Mouse (Mus musculus) stomach, embryonic 15.5 days (tissue): ENCODE measurements at regions not wholly inside any gene's neighbourhood (a gene's known extent, or its start where the extent isn't known, plus 50 kb on each side); places are given as distances from the start of the nearest gene placed in this dataset.
"Not testable (repeated sequence)": the region's sequence is repeated elsewhere in the genome, so short reads cannot be mapped to it uniquely, and the experiment has no call there.

Source experiments
- ATAC-seq: fragments of 200-750 bp; cut with Nextera tagmentation; 2 replicates; pipeline ENCODE4 v1.8.0; 2017; ENCODE audit warnings: low read depth, moderate number of reproducible peaks, moderate TSS enrichment; ENCODE audit not compliant: insufficient read depth, low FRiP score
- H3K27ac ChIP-seq: fragments of 300-500 bp; sonication (generic); 2 replicates; pipeline ENCODE4 v1.5.1; 2015; ENCODE audit warnings: mild to moderate bottlenecking, inconsistent platforms
- H3K27me3 ChIP-seq: fragments of 300-500 bp; sonication (generic); replicated peaks from 2 replicates; pipeline ENCODE4 v1.6.1; 2015; ENCODE audit warnings: inconsistent platforms
- H3K36me3 ChIP-seq: fragments of 300-500 bp; sonication (generic); 2 replicates; pipeline ENCODE4 v1.6.1; 2015; ENCODE audit warnings: inconsistent platforms
- H3K4me1 ChIP-seq: fragments of 300-500 bp; sonication (generic); 2 replicates; pipeline ENCODE4 v1.6.1; 2015; ENCODE audit warnings: inconsistent platforms
- H3K4me2 ChIP-seq: fragments of 300-500 bp; sonication (generic); 2 replicates; pipeline ENCODE4 v1.6.1; 2015; ENCODE audit warnings: mild to moderate bottlenecking, inconsistent platforms
- H3K4me3 ChIP-seq: fragments of 300-500 bp; sonication (generic); replicated peaks from 2 replicates; pipeline ENCODE4 v1.5.1; 2015; ENCODE audit warnings: inconsistent platforms
- H3K9ac ChIP-seq: fragments of 300-500 bp; sonication (generic); 2 replicates; pipeline ENCODE4 v1.6.1; 2015; ENCODE audit warnings: inconsistent platforms
- H3K9me3 ChIP-seq: fragments of 300-500 bp; sonication (generic); 2 replicates; pipeline ENCODE4 v1.6.1; 2016; ENCODE audit warnings: inconsistent platforms
- WGBS: fragments of 180-500 bp; shearing (Covaris S2); methylation state at CpG from one replicate; pipeline ENCODE4 v1.1.7; 2015; 5-methylcytosine and 5-hydroxymethylcytosine counted together

GRCm38 (mm10) chr12:29050516-29051251 lies 299.1 kb downstream of the Eipr1 start:
- no peaks in the 10 kb centered on the region for H3K9me3 ChIP-seq

GRCm38 (mm10) chr12:29054367-29054766 lies 302.8 kb downstream of the Eipr1 start:
- no peak overlapping the region for H3K9ac ChIP-seq
- no peaks in the 10 kb centered on the region for H3K9me3 ChIP-seq
- WGBS, result 32% methylated on average over 7 of the region's 7 CpGs
- H3K27ac ChIP-seq, result no peak overlapping the region
- ATAC-seq, result no peak
- H3K36me3 ChIP-seq, result no peaks in the 10 kb centered on the region
- H3K4me2 ChIP-seq, result no peak overlapping the region
- H3K27me3 ChIP-seq, result no peaks in the 10 kb centered on the region
- 0 out of 2 replicates have a peak, but pooled peaks cover under 1% of the 10 kb centered on the region for H3K4me1 ChIP-seq
- no peak overlapping the region for H3K4me3 ChIP-seq

More at GRCm38 (mm10) chr12:29050516-29051251, 299.1 kb downstream of the Eipr1 start:
- Histone ChIP-seq H3K27me3 (no peaks in the 10 kb centered on the region), H3K4me2 (no peak overlapping the region), H3K36me3 (no peaks in the 10 kb centered on the region), H3K4me3 (no peak overlapping the region), H3K4me1 (0 out of 2 replicates have a peak, but pooled peaks cover 2% of the 10 kb centered on the region), H3K9ac (no peak overlapping the region), H3K27ac (no peak overlapping the region)
- ATAC-seq, result no peak
- WGBS, result 42% methylated on average over 8 of the region's 8 CpGs

GRCm38 (mm10) chr12:29062025-29062637 lies 310.5 kb downstream of the Eipr1 start:
- H3K4me2 ChIP-seq, result no peak overlapping the region
- H3K27me3 ChIP-seq, result no peaks in the 10 kb centered on the region
- no peak overlapping the region for H3K4me3 ChIP-seq
- no peak for ATAC-seq
- H3K4me1 ChIP-seq, result no peaks in the 10 kb centered on the region; the same call in 1 of the 2 replicates
- H3K9ac ChIP-seq, result no peak overlapping the region
- WGBS, result 32% methylated on average over 14 of the region's 14 CpGs
- H3K9me3 ChIP-seq, result no peaks in the 10 kb centered on the region
- no peaks in the 10 kb centered on the region for H3K36me3 ChIP-seq
- no peak overlapping the region for H3K27ac ChIP-seq

GRCm38 (mm10) chr12:29062801-29063200 lies 311.2 kb downstream of the Eipr1 start:
- no peaks in the 10 kb centered on the region for H3K27me3 ChIP-seq
- no peak overlapping the region for H3K9ac ChIP-seq
- 88% methylated on average over 3 of the region's 3 CpGs for WGBS
- no peak overlapping the region for H3K4me2 ChIP-seq
- ATAC-seq, result no peak
- no peaks in the 10 kb centered on the region for H3K36me3 ChIP-seq
- no peak overlapping the region for H3K4me3 ChIP-seq
- H3K27ac ChIP-seq, result no peak overlapping the region
- H3K4me1 ChIP-seq, result no peaks in the 10 kb centered on the region; the same call in 1 of the 2 replicates
- H3K9me3 ChIP-seq, result no peaks in the 10 kb centered on the region

GRCm38 (mm10) chr12:29068180-29068579 lies 316.6 kb downstream of the Eipr1 start:
- H3K9me3 ChIP-seq, result no peaks in the 10 kb centered on the region
- H3K27me3 ChIP-seq, result no peaks in the 10 kb centered on the region
- H3K4me1 ChIP-seq, result no peaks in the 10 kb centered on the region; the same call in 1 of the 2 replicates
- H3K4me3 ChIP-seq, result no peak overlapping the region
- no peak overlapping the region for H3K27ac ChIP-seq
- no peaks in the 10 kb centered on the region for H3K36me3 ChIP-seq
- H3K4me2 ChIP-seq, result no peak overlapping the region
- no peak overlapping the region for H3K9ac ChIP-seq
- ATAC-seq, result no peak
- 33% methylated on average over 5 of the region's 5 CpGs for WGBS

GRCm38 (mm10) chr12:29075096-29075852 lies 323.7 kb downstream of the Eipr1 start:
- Histone ChIP-seq H3K9ac (no peak overlapping the region), H3K36me3 (no peaks in the 10 kb centered on the region), H3K9me3 (no peaks in the 10 kb centered on the region), H3K27me3 (no peaks in the 10 kb centered on the region), H3K4me2 (no peak overlapping the region), H3K27ac (no peak overlapping the region), H3K4me1 (no peaks in the 10 kb centered on the region), H3K4me3 (no peak overlapping the region)
- WGBS, result 56% methylated on average over 10 of the region's 10 CpGs
- ATAC-seq, result no peak

GRCm38 (mm10) chr12:29076606-29077005 lies 325.0 kb downstream of the Eipr1 start:
- Histone ChIP-seq H3K4me3 (no peak overlapping the region), H3K27ac (no peak overlapping the region), H3K27me3 (no peaks in the 10 kb centered on the region), H3K4me2 (no peak overlapping the region), H3K4me1 (no peaks in the 10 kb centered on the region), H3K9ac (no peak overlapping the region), H3K9me3 (no peaks in the 10 kb centered on the region), H3K36me3 (no peaks in the 10 kb centered on the region)
- ATAC-seq, result no peak
- WGBS, result 69% methylated on average over 1 of the region's 1 CpGs

- 77% methylated on average over 1 of the region's 1 CpGs for WGBS
- H3K27ac ChIP-seq, result no peak overlapping the region
- no peak overlapping the region for H3K4me3 ChIP-seq
- H3K36me3 ChIP-seq, result no peaks in the 10 kb centered on the region
- no peaks in the 10 kb centered on the region for H3K27me3 ChIP-seq
- no peak overlapping the region for H3K4me2 ChIP-seq
- no peak for ATAC-seq
- no peaks in the 10 kb centered on the region for H3K4me1 ChIP-seq
- no peaks in the 10 kb centered on the region for H3K9me3 ChIP-seq
- H3K9ac ChIP-seq, result no peak overlapping the region
These were observed 327.4 kb downstream of the Eipr1 start for GRCm38 (mm10) chr12:29079011-29079410.

- H3K4me3 ChIP-seq, result no peak overlapping the region
- no peak overlapping the region for H3K4me2 ChIP-seq
- ATAC-seq, result no peak
- no peak overlapping the region for H3K9ac ChIP-seq
- no peaks in the 10 kb centered on the region for H3K27me3 ChIP-seq
- H3K4me1 ChIP-seq, result no peaks in the 10 kb centered on the region
- H3K27ac ChIP-seq, result no peak overlapping the region
- H3K9me3 ChIP-seq, result no peaks in the 10 kb centered on the region
- no peaks in the 10 kb centered on the region for H3K36me3 ChIP-seq
- 56% methylated on average over 13 of the region's 13 CpGs for WGBS
These were observed 332.0 kb downstream of the Eipr1 start for GRCm38 (mm10) chr12:29083426-29084221.

GRCm38 (mm10) chr12:29087245-29087644 lies 335.6 kb downstream of the Eipr1 start:
- 61% methylated on average over 2 of the region's 2 CpGs for WGBS
- not testable (repeated sequence) for H3K36me3 ChIP-seq, H3K9me3 ChIP-seq, H3K4me2 ChIP-seq, ATAC-seq, H3K4me3 ChIP-seq, H3K27me3 ChIP-seq, H3K27ac ChIP-seq, H3K9ac ChIP-seq, H3K4me1 ChIP-seq

- Histone ChIP-seq H3K9ac (no peak overlapping the region), H3K36me3 (no peaks in the 10 kb centered on the region), H3K9me3 (no peaks in the 10 kb centered on the region), H3K4me1 (no peaks in the 10 kb centered on the region), H3K27me3 (no peaks in the 10 kb centered on the region), H3K27ac (no peak overlapping the region), H3K4me3 (no peak overlapping the region), H3K4me2 (no peak overlapping the region)
- WGBS, result 62% methylated on average over 3 of the region's 3 CpGs
- no peak for ATAC-seq
These were observed 338.0 kb downstream of the Eipr1 start for GRCm38 (mm10) chr12:29089634-29090033.
